Mouse (Mus musculus) lung, postnatal 4 days (tissue): ENCODE measurements at regions not wholly inside any gene's neighbourhood (a gene's known extent, or its start where the extent isn't known, plus 50 kb on each side); places are given as distances from the start of the nearest gene placed in this dataset.
"Not testable (repeated sequence)": the region's sequence is repeated elsewhere in the genome, so short reads cannot be mapped to it uniquely, and the experiment has no call there.

ENCODE experiments used
- DNase-seq, 2 experiments: peaks; one replicate each; pipeline ENCODE4 v3.0.0; 2021

DNA sequence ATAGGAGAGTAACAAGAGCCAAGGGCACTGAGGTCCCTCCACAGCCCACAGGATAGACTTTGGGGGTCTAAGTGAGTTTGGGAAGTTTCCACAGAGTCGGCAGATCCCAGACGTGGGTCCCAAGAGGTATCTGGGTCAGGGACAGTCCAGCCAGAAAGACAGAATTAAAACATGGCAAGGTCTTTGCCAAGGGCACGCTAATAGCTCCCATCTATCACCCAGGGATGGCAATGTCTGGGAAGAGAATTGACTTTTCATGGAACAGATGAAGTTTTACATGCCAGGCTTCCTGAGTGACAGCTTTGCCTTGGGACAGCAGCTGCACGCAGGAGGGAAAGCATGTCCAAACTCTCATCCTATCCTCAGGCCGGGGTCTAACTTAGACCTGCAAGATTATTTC, 563.5 kb downstream of the Gm10330 start:
- DNase-seq = not testable (repeated sequence)

DNA sequence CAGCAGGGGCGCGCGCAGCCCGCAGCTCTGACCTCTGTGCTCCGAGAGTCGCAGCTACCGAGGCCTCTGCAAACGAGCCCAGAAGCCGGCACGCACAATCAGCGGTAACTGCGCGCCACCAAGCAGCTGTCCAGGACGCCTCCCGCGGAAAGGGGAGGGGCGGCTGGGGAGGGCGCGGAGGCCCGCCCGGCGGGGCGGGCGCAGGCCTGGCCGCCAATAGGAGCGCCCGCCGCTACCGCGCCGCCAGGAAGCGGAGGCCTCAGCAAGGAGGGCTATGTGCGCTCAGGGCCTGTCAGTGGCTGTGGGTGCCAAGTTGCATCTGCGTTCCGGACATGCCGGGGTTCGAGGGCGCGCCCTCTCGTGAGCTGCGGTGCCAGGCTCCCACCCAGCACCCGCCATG, 590.5 kb downstream of the Gm10330 start:
- DNase-seq = peak; percentile 27 to 65

DNA sequence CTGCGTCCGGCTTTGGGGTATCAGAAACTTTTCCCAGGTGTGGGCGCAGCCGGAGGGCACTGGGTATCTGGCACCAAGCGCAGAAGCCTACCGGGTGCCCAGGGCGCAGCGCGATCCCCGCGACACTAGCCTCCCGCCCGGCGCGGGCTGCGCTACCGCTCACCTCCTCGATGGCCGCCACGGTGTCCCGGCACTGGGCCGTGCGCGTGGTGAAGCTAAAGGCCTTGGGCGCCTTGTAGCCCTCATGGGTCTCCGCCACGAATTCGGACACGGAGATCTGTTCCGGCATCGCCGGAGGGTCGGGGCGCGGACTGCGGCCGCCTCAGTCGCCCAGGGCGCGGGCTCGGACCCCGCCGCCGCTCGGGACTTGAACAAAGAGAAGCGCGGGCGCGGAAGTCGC, 591.0 kb downstream of the Gm10330 start:
- DNase-seq = not testable (repeated sequence)
